Mouse (Mus musculus) hindbrain, postnatal 0 days (tissue): ENCODE results near the gene Chka. TPM values are rescaled to one million over a fixed set of nuclear protein-coding genes. Genes with fewer than 3 reads are reported as not detected.

Source experiments
- ATAC-seq: fragments of 200-750 bp; cut with Nextera tagmentation; 2 replicates; pipeline ENCODE4 v1.8.0; 2017; ENCODE audit warnings: mild to moderate bottlenecking, moderate TSS enrichment, moderate library complexity
- DNase-seq: peaks from one replicate; pipeline ENCODE4 v3.0.0-alpha.2; 2015; ENCODE audit warnings: low spot score
- H3K27ac ChIP-seq: fragments of 300-500 bp; sonication (generic); 2 replicates; pipeline ENCODE4 v1.5.1; 2014; ENCODE audit warnings: mild to moderate bottlenecking
- H3K27me3 ChIP-seq: fragments of 300-500 bp; sonication (generic); 2 replicates; pipeline ENCODE4 v1.6.1; 2014; ENCODE audit warnings: low read length, mixed read lengths; ENCODE audit not compliant: insufficient read depth
- H3K36me3 ChIP-seq: fragments of 300-500 bp; sonication (generic); 2 replicates; pipeline ENCODE4 v1.6.1; 2014; ENCODE audit warnings: low read length, mixed read lengths; ENCODE audit not compliant: insufficient read depth
- H3K4me1 ChIP-seq: fragments of 300-500 bp; sonication (generic); 2 replicates; pipeline ENCODE4 v1.6.1; 2014; ENCODE audit warnings: antibody characterized with exemption, low read length, mixed read lengths; ENCODE audit not compliant: insufficient read depth
- H3K4me2 ChIP-seq: fragments of 300-500 bp; sonication (generic); 2 replicates; pipeline ENCODE4 v1.6.1; 2014; ENCODE audit warnings: low read depth, mild to moderate bottlenecking, low read length, moderate library complexity, mixed read lengths
- H3K4me3 ChIP-seq: fragments of 300-500 bp; sonication (generic); 2 replicates; pipeline ENCODE4 v1.5.1; 2014; ENCODE audit warnings: low read length
- H3K9ac ChIP-seq: fragments of 300-500 bp; sonication (generic); replicated peaks from 2 replicates; pipeline ENCODE4 v1.6.1; 2014; ENCODE audit warnings: mild to moderate bottlenecking, low read length, moderate library complexity, mixed read lengths
- H3K9me3 ChIP-seq: fragments of 300-500 bp; sonication (generic); 2 replicates; pipeline ENCODE4 v1.6.1; 2016; ENCODE audit warnings: low read length, mixed read lengths
- CTCF ChIP-seq: IDR thresholded peaks from 2 replicates; pipeline ENCODE4 v1.5.1; 2016; ENCODE audit warnings: antibody characterized with exemption, control low read depth, low read depth
- WGBS: fragments of 180-500 bp; shearing (Covaris S2); extraction: QIAGEN DNeasy Blood & Tissue Kit; methylation state at CpG from one replicate; pipeline ENCODE4 v1.1.7; 2014; 5-methylcytosine and 5-hydroxymethylcytosine counted together
- polyA plus RNA-seq: library from polyadenylated mRNA; unstranded; fragments of >200 nt; fragmentation: Nextera tagmentation; extraction: Ambion mirVana; gene quantifications from 2 replicates; pipeline ENCODE4 v1.2.1, GENCODE M21; 2015
- total RNA-seq: library from RNA; depleted of rRNA; stranded (reverse); fragments of >200 nt; gene quantifications from 2 replicates; pipeline ENCODE4 v1.2.3, GENCODE M21; 2014; rRNA removed

Chka gene
- total and polyA plus RNA-seq, 2 experiments from 2014 or later, result 53.9 to 68.9 TPM

- Histone ChIP-seq H3K36me3 (no peaks in the 10 kb centered on the region), H3K4me3 (peak within 1 kb of the TSS; percentile 36), H3K4me1 (0 out of 2 replicates have a peak, but pooled peaks cover 15% of the 10 kb centered on the region), H3K27me3 (no peaks in the 10 kb centered on the region), H3K9ac (peak within 1 kb of the TSS; percentile 39), H3K4me2 (peak within 1 kb of the TSS; percentile 78), H3K27ac (no peak within 1 kb of the TSS), H3K9me3 (no peaks in the 10 kb centered on the region)
- peak; percentile 50 for DNase-seq
- TF ChIP-seq CTCF, result no peak
- ATAC-seq, result peak; percentile 78
- 7% methylated on average over 42 of the region's 42 CpGs for WGBS
These were observed 83.7 kb downstream of the Chka start, which contains the start of gene Unc93b1 for GRCm38 (mm10) chr19:3935032-3935895. Gene Unc93b1, plus strand, starts transcription at chr19:3935186.

GRCm38 (mm10) chr19:3935896-3936850 is 84.6 kb downstream of the Chka start:
- Histone ChIP-seq H3K4me3 (peak overlapping the region; percentile 36), H3K9ac (peak overlapping the region; percentile 39), H3K9me3 (no peaks in the 10 kb centered on the region), H3K4me1 (0 out of 2 replicates have a peak, but pooled peaks cover 8% of the 10 kb centered on the region), H3K27ac (no peak overlapping the region), H3K27me3 (no peaks in the 10 kb centered on the region), H3K36me3 (no peaks in the 10 kb centered on the region), H3K4me2 (peak overlapping the region; percentile 78)
- 9% methylated on average over 22 of the region's 22 CpGs for WGBS
- ATAC-seq, result peak; percentile 50; the same call in 1 of the 2 replicates
- no peak for TF ChIP-seq CTCF
- peak; percentile 26 for DNase-seq

- H3K4me3 ChIP-seq, result no peak overlapping the region
- 90% methylated on average over 7 of the region's 7 CpGs for WGBS
- no peak for TF ChIP-seq CTCF
These were observed 90.7 kb downstream of the Chka start for GRCm38 (mm10) chr19:3942315-3942714.

GRCm38 (mm10) chr19:3942986-3943735 is 91.6 kb downstream of the Chka start:
- Histone ChIP-seq H3K4me3 (no peak overlapping the region), H3K4me2 (0 out of 2 replicates have a peak overlapping the region, but pooled peaks have one; percentile 21), H3K9ac (0 out of 2 replicates have a peak overlapping the region, but pooled peaks have one; percentile 28), H3K27me3 (no peaks in the 10 kb centered on the region), H3K4me1 (no peaks in the 10 kb centered on the region), H3K27ac (no peak overlapping the region), H3K9me3 (no peaks in the 10 kb centered on the region), H3K36me3 (no peaks in the 10 kb centered on the region)
- ATAC-seq, result no peak
- no peak for TF ChIP-seq CTCF
- 29% methylated on average over 27 of the region's 27 CpGs for WGBS
- no peak for DNase-seq

More at GRCm38 (mm10) chr19:3942315-3942714, 90.7 kb downstream of the Chka start:
- ATAC-seq (no peak), DNase-seq (no peak)
- Histone ChIP-seq H3K9ac (no peak overlapping the region), H3K4me2 (no peak overlapping the region), H3K27me3 (no peaks in the 10 kb centered on the region), H3K36me3 (no peaks in the 10 kb centered on the region), H3K27ac (no peak overlapping the region), H3K9me3 (no peaks in the 10 kb centered on the region), H3K4me1 (no peaks in the 10 kb centered on the region)

Other genes with a start within 250 kb of the Chka start
- gene Lrp5, start 165.2 kb upstream of the Chka start, total RNA-seq, result 16.4 and 17.6 TPM in 2 replicates
- 0.69 and 1.1 TPM in 2 replicates for gene Lrp5, start 165.2 kb upstream of the Chka start, polyA plus RNA-seq
- gene 1810055G02Rik, start 143.5 kb upstream of the Chka start, total RNA-seq, result 57.7 and 60.8 TPM in 2 replicates
- 33.3 and 37.2 TPM in 2 replicates for gene 1810055G02Rik, start 143.5 kb upstream of the Chka start, polyA plus RNA-seq
- 43.5 and 54.8 TPM in 2 replicates for gene Kmt5b, start 84.4 kb upstream of the Chka start, total RNA-seq
- gene Kmt5b, start 84.4 kb upstream of the Chka start, polyA plus RNA-seq, result 32.8 and 35.0 TPM in 2 replicates
- 35.4 and 44.0 TPM in 2 replicates for gene Tcirg1, start 55.4 kb downstream of the Chka start, total RNA-seq
- gene Tcirg1, start 55.4 kb downstream of the Chka start, polyA plus RNA-seq, result 16.8 and 17.3 TPM in 2 replicates
- 212 and 221 TPM in 2 replicates for gene Ndufs8, start 61.0 kb downstream of the Chka start, total RNA-seq
- 366 and 367 TPM in 2 replicates for gene Ndufs8, start 61.0 kb downstream of the Chka start, polyA plus RNA-seq
- gene Aldh3b1, start 78.0 kb downstream of the Chka start, total RNA-seq, result 2.2 and 3.0 TPM in 2 replicates
- gene Aldh3b1, start 78.0 kb downstream of the Chka start, polyA plus RNA-seq, result 3.5 and 4.3 TPM in 2 replicates
- 12.8 and 19.9 TPM in 2 replicates for gene Unc93b1, start 83.4 kb downstream of the Chka start, total RNA-seq
- 15.3 and 16.3 TPM in 2 replicates for gene Unc93b1, start 83.4 kb downstream of the Chka start, polyA plus RNA-seq
- not detected in 2 replicates for gene Aldh3b3, start 106.9 kb downstream of the Chka start, total RNA-seq
- gene Aldh3b3, start 106.9 kb downstream of the Chka start, polyA plus RNA-seq, result not detected in 2 replicates
- gene Aldh3b2, start 120.6 kb downstream of the Chka start, total RNA-seq, result 0.32 and 1.1 TPM in 2 replicates
- 0.95 and 1.4 TPM in 2 replicates for gene Aldh3b2, start 120.6 kb downstream of the Chka start, polyA plus RNA-seq
- gene Acy3, start 134.8 kb downstream of the Chka start, total RNA-seq, result 3.3 and 7.3 TPM in 2 replicates
- gene Acy3, start 134.8 kb downstream of the Chka start, polyA plus RNA-seq, result 2.8 and 3.5 TPM in 2 replicates
- not detected in 2 replicates for gene Tbx10, start 141.0 kb downstream of the Chka start, total RNA-seq
- gene Tbx10, start 141.0 kb downstream of the Chka start, polyA plus RNA-seq, result 0.36 and 0.39 TPM in 2 replicates
- gene Nudt8, start 148.8 kb downstream of the Chka start, total RNA-seq, result 23.5 and 29.1 TPM in 2 replicates
- gene Nudt8, start 148.8 kb downstream of the Chka start, polyA plus RNA-seq, result 25.9 and 26.0 TPM in 2 replicates
- gene Gm49405, start 148.9 kb downstream of the Chka start, total RNA-seq, result 2.5 and 3.5 TPM in 2 replicates
- 2.1 and 2.2 TPM in 2 replicates for gene Gm49405, start 148.9 kb downstream of the Chka start, polyA plus RNA-seq
- gene Doc2g, start 151.5 kb downstream of the Chka start, total RNA-seq, result 3.7 and 3.9 TPM in 2 replicates
- 3.5 and 3.7 TPM in 2 replicates for gene Doc2g, start 151.5 kb downstream of the Chka start, polyA plus RNA-seq
- gene Ndufv1, start 161.0 kb downstream of the Chka start, total RNA-seq, result 160 and 203 TPM in 2 replicates
- 285 and 291 TPM in 2 replicates for gene Ndufv1, start 161.0 kb downstream of the Chka start, polyA plus RNA-seq
- gene Gstp1, start 186.2 kb downstream of the Chka start, total RNA-seq, result 317 and 335 TPM in 2 replicates
- gene Gstp1, start 186.2 kb downstream of the Chka start, polyA plus RNA-seq, result 575 and 599 TPM in 2 replicates
- 0.52 TPM in 1 of 2 replicates, not detected in the other for gene Gstp2, start 194.2 kb downstream of the Chka start, total RNA-seq
- 2.2 and 3.0 TPM in 2 replicates for gene Gstp2, start 194.2 kb downstream of the Chka start, polyA plus RNA-seq
- gene Gstp3, start 207.8 kb downstream of the Chka start, total RNA-seq, result not detected in 2 replicates
- not detected in 2 replicates for gene Gstp3, start 207.8 kb downstream of the Chka start, polyA plus RNA-seq
- gene Cabp2, start 229.8 kb downstream of the Chka start, total RNA-seq, result not detected in 2 replicates
- not detected in 2 replicates for gene Cabp2, start 229.8 kb downstream of the Chka start, polyA plus RNA-seq
- gene Cdk2ap2, start 245.4 kb downstream of the Chka start, total RNA-seq, result 49.4 and 57.5 TPM in 2 replicates
- 63.9 and 64.6 TPM in 2 replicates for gene Cdk2ap2, start 245.4 kb downstream of the Chka start, polyA plus RNA-seq
- gene Pitpnm1, start 248.2 kb downstream of the Chka start, total RNA-seq, result 134 and 142 TPM in 2 replicates
- gene Pitpnm1, start 248.2 kb downstream of the Chka start, polyA plus RNA-seq, result 88.0 and 91.9 TPM in 2 replicates